Mouse (Mus musculus) bone marrow, adult 2 months (tissue): Measurements from ENCODE around the gene Edn2.

Experiments
- CTCF ChIP-seq: fragments of 200-500 bp; IDR thresholded peaks from 2 replicates; pipeline ENCODE4 v1.5.1; 2011; ENCODE audit warnings: low read length, control low read depth; ENCODE audit not compliant: control insufficient read depth, insufficient read depth
- POLR2A ChIP-seq: fragments of 200-500 bp; IDR thresholded peaks from 2 replicates; pipeline ENCODE4 v1.6.1; 2011; ENCODE audit warnings: low read depth, mild to moderate bottlenecking, control low read depth, low read length, borderline replicate concordance; ENCODE audit not compliant: control insufficient read depth

- TF ChIP-seq CTCF (no peak), POLR2A (no peak)
Measured at GRCm38 (mm10) chr4:120179123-120179522, 18.1 kb downstream of the Edn2 start.
